Mouse (Mus musculus) ES-E14 (cell line): ENCODE measurements around the gene Ksr2. TPM values are rescaled to one million over a fixed set of nuclear protein-coding genes. Genes with fewer than 3 reads are reported as not detected.

Experiments used
- DNase-seq: peaks from one replicate; pipeline ENCODE4 v3.0.0-alpha.2; 2013; ENCODE audit warnings: low read depth, low spot score
- H3K27ac ChIP-seq: 2 replicates; pipeline ENCODE4 v1.5.1; 2012; ENCODE audit warnings: low read depth, mild to moderate bottlenecking, low read length, moderate library complexity, mixed read lengths; ENCODE audit not compliant: poor library complexity, insufficient read depth, severe bottlenecking
- H3K36me3 ChIP-seq: 2 replicates; pipeline ENCODE4 v1.6.1; 2012; ENCODE audit warnings: mild to moderate bottlenecking, low read length, moderate library complexity, mixed read lengths; ENCODE audit not compliant: control insufficient read depth, poor library complexity, insufficient read depth, severe bottlenecking
- H3K4me1 ChIP-seq, 2 experiments: fragments of 150-350 bp in 1 of 2; sonication (generic) in 1 of 2; 2 replicates each; pipeline ENCODE4 v1.6.1; 2012; ENCODE audit warnings: low read length in 2 of 2, mild to moderate bottlenecking in 1 of 2, mixed read lengths in 1 of 2; ENCODE audit not compliant: control insufficient read depth in 2 of 2, insufficient read depth in 2 of 2, poor library complexity in 1 of 2
- H3K4me3 ChIP-seq, 2 experiments: fragments of 150-350 bp in 1 of 2; sonication (generic) in 1 of 2; 2 replicates each; pipeline ENCODE4 v1.5.1; 2012; ENCODE audit warnings: low read length in 2 of 2, low read depth in 1 of 2, mild to moderate bottlenecking in 1 of 2, mixed read lengths in 1 of 2; ENCODE audit not compliant: insufficient read depth in 1 of 2, poor library complexity in 1 of 2, severe bottlenecking in 1 of 2
- H3K9ac ChIP-seq: 2 replicates; pipeline ENCODE4 v1.6.1; 2012; ENCODE audit warnings: low read depth, mild to moderate bottlenecking, low read length, mixed read lengths; ENCODE audit not compliant: poor library complexity, insufficient read depth, severe bottlenecking
- H3K9me3 ChIP-seq: fragments of 150-350 bp; sonication (generic); 2 replicates; pipeline ENCODE4 v1.6.1; 2012; ENCODE audit warnings: low read depth, mild to moderate bottlenecking, low read length; ENCODE audit not compliant: control insufficient read depth, insufficient read depth
- CHD2 ChIP-seq: IDR thresholded peaks from 2 replicates; pipeline ENCODE4 v1.6.1; 2014; ENCODE audit warnings: mild to moderate bottlenecking, low read depth, low read length, inconsistent platforms
- HCFC1 ChIP-seq: IDR thresholded peaks from 2 replicates; pipeline ENCODE4 v1.6.1; 2012; ENCODE audit warnings: low read length, inconsistent platforms, borderline replicate concordance; ENCODE audit not compliant: insufficient read depth
- MAFK ChIP-seq: IDR thresholded peaks from 2 replicates; pipeline ENCODE4 v1.6.1; 2014; ENCODE audit warnings: mild to moderate bottlenecking, low read depth, low read length, inconsistent platforms; ENCODE audit not compliant: insufficient read depth
- ZC3H11A ChIP-seq: IDR thresholded peaks from 2 replicates; pipeline ENCODE4 v1.6.1; 2012; ENCODE audit warnings: low read depth, mild to moderate bottlenecking, inconsistent platforms, low read length, borderline replicate concordance
- ZNF384 ChIP-seq: IDR thresholded peaks from 2 replicates; pipeline ENCODE4 v1.6.1; 2012; ENCODE audit warnings: low read depth, low read length, inconsistent platforms
- in situ Hi-C, 2 experiments: fragments of 600-800 bp; cut with MboI; formaldehyde crosslinking; loops; one replicate each; pipeline ENCODE4 v1.15.1; 2025; ENCODE audit warnings: low sequenced_read_pairs in 2 of 2, inconsistent platforms in 1 of 2; ENCODE audit not compliant: unreplicated experiment in 2 of 2
- total RNA-seq: library from RNA; depleted of rRNA; stranded (reverse); fragments of 300-350 nt; gene quantifications from 2 replicates; pipeline ENCODE4 v1.2.3, GENCODE M21; 2012

Gene Ksr2
- total RNA-seq, 1 experiment: 0.67 TPM

GRCm38 (mm10) chr5:117572428-117572827 lies 158.6 kb downstream of the Ksr2 start:
- no peak overlapping the region for H3K9ac ChIP-seq
- no peaks in the 10 kb centered on the region for H3K4me1 ChIP-seq
- H3K4me3 ChIP-seq: no peak overlapping the region
- H3K9me3 ChIP-seq: no peaks in the 10 kb centered on the region
- in situ Hi-C loops: no loop called here
- no peak overlapping the region for H3K27ac ChIP-seq
- no peak for DNase-seq
- TF ChIP-seq HCFC1: no peak
- H3K36me3 ChIP-seq: no peaks in the 10 kb centered on the region

DNA sequence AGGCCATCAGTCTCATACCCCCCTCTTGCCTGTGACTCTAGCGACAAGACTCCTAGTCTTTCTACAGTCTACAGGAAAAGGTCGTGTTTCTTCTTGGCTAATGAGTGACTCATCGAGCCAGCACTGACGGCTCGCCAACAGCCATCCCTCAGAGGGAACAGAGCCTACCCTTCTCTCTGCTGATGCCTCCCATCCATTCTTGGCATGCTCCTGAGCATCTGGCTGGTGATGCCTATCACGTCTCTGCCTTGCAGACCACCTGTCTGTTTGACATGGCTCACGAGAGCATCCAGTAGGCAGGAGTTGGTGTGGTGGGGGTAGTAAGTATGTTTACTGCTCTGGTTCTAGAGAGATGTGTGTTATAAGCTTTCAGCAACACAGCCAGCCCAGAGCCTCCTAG lies 161.1 kb downstream of the Ksr2 start:
- Histone ChIP-seq H3K9ac (no peak overlapping the region), H3K9me3 (no peaks in the 10 kb centered on the region), H3K4me1 (no peaks in the 10 kb centered on the region), H3K36me3 (no peaks in the 10 kb centered on the region), H3K27ac (no peak overlapping the region), H3K4me3 (no peak overlapping the region)
- in situ Hi-C loops: no loop called here
- no peak for DNase-seq
- TF ChIP-seq CHD2: no peak
- no peak for TF ChIP-seq MAFK

DNA sequence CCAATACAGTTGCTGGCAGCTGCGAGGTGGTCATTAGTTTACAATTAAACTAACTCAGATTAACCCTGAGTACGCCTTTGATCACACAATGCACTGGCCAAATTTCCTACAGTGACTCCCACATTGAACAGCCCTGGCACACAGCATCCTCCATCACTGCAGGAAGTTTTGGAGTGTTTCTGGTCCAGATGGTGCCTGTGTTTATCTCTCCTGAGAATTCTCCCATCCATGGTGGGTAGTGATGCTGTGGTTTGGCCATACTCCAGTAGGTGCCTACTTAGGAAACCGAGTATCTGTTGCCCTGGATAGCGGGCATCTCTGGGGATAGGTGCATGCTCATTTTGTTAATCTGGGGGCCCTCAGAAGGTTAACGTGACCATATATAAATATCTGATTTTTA lies 163.8 kb downstream of the Ksr2 start:
- in situ Hi-C loops: no loop called here
- Histone ChIP-seq H3K27ac (no peak overlapping the region), H3K36me3 (no peaks in the 10 kb centered on the region), H3K9ac (no peak overlapping the region), H3K4me3 (no peak overlapping the region), H3K9me3 (no peaks in the 10 kb centered on the region), H3K4me1 (no peaks in the 10 kb centered on the region)
- DNase-seq: no peak
- TF ChIP-seq HCFC1 (no peak), ZNF384 (no peak), MAFK (no peak), ZC3H11A (no peak), CHD2 (no peak)

GRCm38 (mm10) chr5:117581711-117582110 lies 167.9 kb downstream of the Ksr2 start:
- Histone ChIP-seq H3K36me3 (no peaks in the 10 kb centered on the region), H3K4me1 (no peaks in the 10 kb centered on the region), H3K27ac (no peak overlapping the region), H3K4me3 (no peak overlapping the region), H3K9ac (no peak overlapping the region), H3K9me3 (no peaks in the 10 kb centered on the region)
- in situ Hi-C loops: no loop called here
- TF ChIP-seq MAFK (no peak), ZNF384 (no peak), CHD2 (no peak), HCFC1 (no peak), ZC3H11A (no peak)
- DNase-seq: no peak

DNA sequence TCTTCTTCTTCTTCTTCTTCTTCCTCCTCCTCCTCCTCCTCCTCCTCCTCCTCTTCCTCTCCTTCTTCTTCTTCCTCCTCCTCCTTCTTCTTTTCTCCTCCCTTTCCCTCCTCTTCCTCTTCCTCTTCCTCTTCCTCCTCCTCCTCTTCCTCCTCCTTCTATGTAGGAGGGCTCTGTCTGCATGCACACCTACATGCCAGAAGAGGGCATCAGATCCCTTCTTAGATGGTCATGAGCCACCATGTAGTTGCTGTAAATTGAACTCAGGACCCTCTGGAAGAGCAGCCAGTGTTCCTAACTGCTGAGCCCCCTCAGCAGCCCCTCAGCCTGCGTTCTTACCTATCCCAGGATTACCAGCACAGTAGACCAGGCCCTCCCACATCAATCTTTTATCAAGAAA lies 170.6 kb downstream of the Ksr2 start:
- Histone ChIP-seq H3K4me1 (no peaks in the 10 kb centered on the region), H3K9ac (no peak overlapping the region), H3K9me3 (no peaks in the 10 kb centered on the region), H3K4me3 (no peak overlapping the region), H3K36me3 (no peaks in the 10 kb centered on the region), H3K27ac (no peak overlapping the region)
- TF ChIP-seq ZNF384 (no peak), CHD2 (no peak), MAFK (no peak), ZC3H11A (no peak), HCFC1 (no peak)
- in situ Hi-C loops: no loop called here
- no peak for DNase-seq
